Comparison of ENCODE assay signal across 14 mouse cellular contexts in the genomic region with DNA sequence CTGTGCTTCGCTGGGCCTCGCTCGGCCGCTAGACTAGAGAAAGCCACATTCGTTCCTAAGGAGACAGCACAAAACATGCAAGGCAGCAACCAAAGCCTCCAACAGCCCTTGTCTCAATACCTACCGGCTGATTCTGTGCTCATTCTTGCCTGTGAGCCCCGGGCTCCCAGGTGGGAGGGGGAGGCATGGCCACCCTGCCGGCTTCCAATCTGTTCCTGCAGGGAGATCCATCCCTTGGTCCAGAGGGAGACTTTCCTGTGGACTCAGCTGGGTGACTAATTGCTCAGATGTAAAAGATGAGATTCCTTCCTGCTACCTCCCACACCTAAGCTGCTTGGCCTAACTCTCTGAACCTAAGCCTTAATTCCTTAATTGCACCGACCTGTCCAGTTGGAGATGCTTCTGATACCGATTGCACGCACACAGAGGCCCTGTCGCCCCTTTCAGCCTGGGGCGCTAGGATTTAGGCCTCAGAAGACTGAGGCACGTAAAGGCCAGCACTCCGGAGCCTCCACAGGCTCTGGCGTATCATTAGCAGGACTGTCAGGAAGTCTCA. TPM values are rescaled to one million over a fixed set of nuclear protein-coding genes. Genes with fewer than 3 reads are reported as not detected.
DNase-seq lines count a peak whose midpoint lies in the region; ATAC-seq and TF ChIP-seq lines count a peak whose summit lies in the region.
"Had no signal": no experiment of that assay in that cellular context is flagged by ENCODE, and none has a peak within 500 bp of the region (broad histone marks: within the 10 kb centered on the region; RNA-seq: fewer than 3 reads in every experiment).

No protein-coding gene starts in this region.

- peak overlapping the region; percentile 82 for H3K4me2 ChIP-seq in liver, embryonic 12.5 days
- H3K4me2 ChIP-seq: limb, embryonic 15.5 days had no signal

- TF ChIP-seq POLR2A in bone marrow, adult 2 months (IDR thresholded peaks at IDR 0.05; ENCODE audit: borderline replicate concordance, control insufficient read depth, low read depth, low read length), result no peak
- 0 out of 2 replicates have a peak, but pooled peaks have one; percentile 12 for TF ChIP-seq POLR2A in cerebellum, adult 2 months (IDR thresholded peaks at IDR 0.05; ENCODE audit: borderline replicate concordance, insufficient read depth, low read length)

- no peak for TF ChIP-seq CTCF in bone marrow, adult 2 months (IDR thresholded peaks at IDR 0.05; ENCODE audit: control insufficient read depth, insufficient read depth, low read length)
- TF ChIP-seq CTCF in cerebellum, adult 2 months (IDR thresholded peaks at IDR 0.05; ENCODE audit: borderline replicate concordance, insufficient read depth, low read depth, low read length), result no peak

- WGBS in bone marrow, adult 2 months, result 91% methylated on average over 16 of the region's 16 CpGs
- 10% methylated on average over 16 of the region's 16 CpGs for WGBS in cerebellum, adult 2 months
- 82% methylated on average over 16 of the region's 16 CpGs for WGBS in liver, embryonic 12.5 days (ENCODE audit: insufficient replicate concordance)

- DNase-seq in kidney, postnatal 4 days, result peak; percentile 19 to 47
- no peak for DNase-seq in kidney, postnatal 36 days
- peak; percentile 91 to 97 for DNase-seq in cerebellum, adult 2 months
- no peak for DNase-seq in natural killer cell, adult 2 months (ENCODE audit: low spot score in 2 of 2)
- no peak for DNase-seq in lung, postnatal 25 days (ENCODE audit: low spot score)
- DNase-seq: gastrocnemius, postnatal 14 days; heart, postnatal 10 days; kidney, postnatal 10 days; layer of hippocampus, postnatal 36 days; thymus, postnatal 4 days had no signal

- H3K27ac ChIP-seq in bone marrow, adult 2 months (ENCODE audit: control insufficient read depth, insufficient read depth, low read depth, low read length, poor library complexity), result no peak overlapping the region
- peak overlapping the region; percentile 99 for H3K27ac ChIP-seq in cerebellum, adult 2 months (ENCODE audit: insufficient read depth, low read length)
- peak overlapping the region; percentile 99 for H3K27ac ChIP-seq in liver, embryonic 12.5 days
- H3K27ac ChIP-seq: limb, embryonic 15.5 days had no signal

- no peak for ATAC-seq in liver, embryonic 12.5 days
- ATAC-seq: activated CD4-positive, CD25-positive, alpha-beta regulatory T cell, adult 4 months had no signal

- H3K9me3 ChIP-seq in liver, embryonic 12.5 days (replicated peaks), result no peaks in the 10 kb centered on the region
- H3K9me3 ChIP-seq: limb, embryonic 15.5 days had no signal

- H3K9ac ChIP-seq in liver, embryonic 12.5 days, result peak overlapping the region; percentile 86
- H3K9ac ChIP-seq: limb, embryonic 15.5 days had no signal

- peaks cover 77% of the 10 kb centered on the region for H3K36me3 ChIP-seq in liver, embryonic 12.5 days

- no peaks in the 10 kb centered on the region for H3K4me1 ChIP-seq in bone marrow, adult 2 months (ENCODE audit: control insufficient read depth, insufficient read depth, low read length)
- peaks cover 34% of the 10 kb centered on the region for H3K4me1 ChIP-seq in cerebellum, adult 2 months (ENCODE audit: control insufficient read depth, insufficient read depth, low read length)
- peaks cover 77% of the 10 kb centered on the region for H3K4me1 ChIP-seq in liver, embryonic 12.5 days
- H3K4me1 ChIP-seq: limb, embryonic 15.5 days had no signal

- H3K27me3 ChIP-seq in cerebellum, adult 2 months (ENCODE audit: control insufficient read depth, insufficient read depth, low read length), result no peaks in the 10 kb centered on the region
- no peaks in the 10 kb centered on the region for H3K27me3 ChIP-seq in liver, embryonic 12.5 days (replicated peaks)
- H3K27me3 ChIP-seq: limb, embryonic 15.5 days had no signal

- H3K4me3 ChIP-seq in bone marrow, adult 2 months (replicated peaks; ENCODE audit: control insufficient read depth, low read depth, low read length), result peak overlapping the region; percentile 4
- no peak overlapping the region for H3K4me3 ChIP-seq in cerebellum, adult 2 months (replicated peaks; ENCODE audit: insufficient read depth, low read depth, low read length)
- H3K4me3 ChIP-seq in liver, embryonic 12.5 days, result peak overlapping the region; percentile 74
- H3K4me3 ChIP-seq: limb, embryonic 15.5 days had no signal

RNA-seq across cellular contexts. Expression of gene Max, which starts 50.8 kb away (rescaled TPM):
- 102 and 151 TPM in 2 replicates for polyA plus RNA-seq in bone marrow, adult 2 months (2011; ENCODE audit: insufficient read depth, insufficient read length, low replicate concordance, missing spikeins)
- 90.7 and 93.6 TPM in 2 replicates for polyA plus RNA-seq in cerebellum, adult 2 months (2012; rRNA removed)
- 10.7 and 12.6 TPM in 2 replicates for polyA plus RNA-seq in liver, embryonic 12.5 days (2016; fragmentation: Nextera tagmentation; extraction: Ambion mirVana)

Comparison
In these comparisons a context has a peak if more than half of its experiments do, and no peak if none do; other contexts are left out.
1. DNase-seq: peak in kidney, postnatal 4 days (2 of 2) and cerebellum, adult 2 months (2 of 2); none in kidney, postnatal 36 days (0 of 2), natural killer cell, adult 2 months (0 of 2) and lung, postnatal 25 days (single experiment).